Mouse (Mus musculus) kidney, postnatal 10 days (tissue): Measurements from ENCODE around the gene Acss2.
A peak's percentile ranks its signal among the peaks of the same experiment; 100 is the strongest.

Experiments used
- DNase-seq: peaks from one replicate; pipeline ENCODE4 v3.0.0; 2021; ENCODE audit warnings: mixed read lengths

Acss2 gene

GRCm38 (mm10) chr2:155517455-155518423 lies at the start of gene Acss2, which contains the start of gene Ggt7:
TSS of gene Acss2 (plus strand) at chr2:155517948.
TSS of gene Ggt7 (minus strand) at chr2:155518237.
- DNase-seq: peak; percentile 99

- DNase-seq: peak; percentile 65
Observed at GRCm38 (mm10) chr2:155472671-155473569, 44.8 kb upstream of the Acss2 start.

GRCm38 (mm10) chr2:155473570-155474088 lies 44.1 kb upstream of the Acss2 start, which contains the start of gene Ncoa6:
TSS of gene Ncoa6 (minus strand) at chr2:155473894.
- DNase-seq: peak; percentile 88

GRCm38 (mm10) chr2:155482021-155482420 lies 35.7 kb upstream of the Acss2 start:
- DNase-seq: peak; percentile 85

- DNase-seq: no peak
Observed at GRCm38 (mm10) chr2:155490998-155491397, 26.8 kb upstream of the Acss2 start.

- DNase-seq: no peak
Observed at GRCm38 (mm10) chr2:155502596-155502995, 15.2 kb upstream of the Acss2 start.

GRCm38 (mm10) chr2:155504440-155505355 lies 13.1 kb upstream of the Acss2 start:
- peak; percentile 39 for DNase-seq

GRCm38 (mm10) chr2:155505811-155506210 lies 11.9 kb upstream of the Acss2 start:
- DNase-seq: no peak

GRCm38 (mm10) chr2:155507721-155508470 lies 9.9 kb upstream of the Acss2 start:
- DNase-seq: no peak

GRCm38 (mm10) chr2:155512479-155512878 lies 5.3 kb upstream of the Acss2 start:
- peak; percentile 79 for DNase-seq

GRCm38 (mm10) chr2:155513543-155513942 lies 4.2 kb upstream of the Acss2 start:
- DNase-seq: no peak

GRCm38 (mm10) chr2:155514666-155515065 lies 3.1 kb upstream of the Acss2 start:
- peak; percentile 85 for DNase-seq

GRCm38 (mm10) chr2:155515941-155516340 lies 1.8 kb upstream of the Acss2 start:
- DNase-seq: peak; percentile 83

- DNase-seq: no peak
Observed at GRCm38 (mm10) chr2:155518531-155519270, 953 bp downstream of the Acss2 start.

- DNase-seq: no peak
Observed at GRCm38 (mm10) chr2:155523706-155524105, 6.0 kb downstream of the Acss2 start.

- no peak for DNase-seq
Observed at GRCm38 (mm10) chr2:155524378-155524777, 6.6 kb downstream of the Acss2 start.

GRCm38 (mm10) chr2:155527367-155527766 lies 9.6 kb downstream of the Acss2 start:
- DNase-seq: no peak

- no peak for DNase-seq
Observed at GRCm38 (mm10) chr2:155536292-155536691, 18.5 kb downstream of the Acss2 start.

- DNase-seq: no peak
Observed at GRCm38 (mm10) chr2:155537761-155538462, 20.2 kb downstream of the Acss2 start.
